Mouse (Mus musculus) lung, embryonic 14.5 days (tissue): ENCODE measurements at regions not wholly inside any gene's neighbourhood (a gene's known extent, or its start where the extent isn't known, plus 50 kb on each side); places are given as distances from the start of the nearest gene placed in this dataset.

Experiments
- ATAC-seq: fragments of 200-750 bp; cut with Nextera tagmentation; 2 replicates; pipeline ENCODE4 v1.8.0; 2017; ENCODE audit warnings: mild to moderate bottlenecking, moderate TSS enrichment, moderate library complexity; ENCODE audit not compliant: insufficient read depth
- DNase-seq: peaks from one replicate; pipeline ENCODE4 v3.0.0-alpha.2; 2015
- H3K27ac ChIP-seq: fragments of 300-500 bp; sonication (generic); 2 replicates; pipeline ENCODE4 v1.5.1; 2014; ENCODE audit warnings: low read depth, mild to moderate bottlenecking, moderate library complexity
- H3K27me3 ChIP-seq: fragments of 300-500 bp; sonication (generic); 2 replicates; pipeline ENCODE4 v1.6.1; 2014; ENCODE audit warnings: low read length, control low read depth; ENCODE audit not compliant: insufficient read depth
- H3K36me3 ChIP-seq: fragments of 300-500 bp; sonication (generic); 2 replicates; pipeline ENCODE4 v1.6.1; 2014; ENCODE audit warnings: control low read depth; ENCODE audit not compliant: insufficient read depth
- H3K4me1 ChIP-seq: fragments of 300-500 bp; sonication (generic); 2 replicates; pipeline ENCODE4 v1.6.1; 2014; ENCODE audit warnings: antibody characterized with exemption, control low read depth; ENCODE audit not compliant: insufficient read depth
- H3K4me2 ChIP-seq: fragments of 300-500 bp; sonication (generic); 2 replicates; pipeline ENCODE4 v1.6.1; 2014; ENCODE audit warnings: mild to moderate bottlenecking
- H3K4me3 ChIP-seq: fragments of 300-500 bp; sonication (generic); 2 replicates; pipeline ENCODE4 v1.5.1; 2014; ENCODE audit warnings: low read depth, low read length
- H3K9ac ChIP-seq: fragments of 300-500 bp; sonication (generic); 2 replicates; pipeline ENCODE4 v1.6.1; 2014
- H3K9me3 ChIP-seq: fragments of 300-500 bp; sonication (generic); 2 replicates; pipeline ENCODE4 v1.6.1; 2016; ENCODE audit warnings: low read depth, low read length, control low read depth
- CTCF ChIP-seq: IDR thresholded peaks from 2 replicates; pipeline ENCODE4 v1.5.1; 2016; ENCODE audit warnings: antibody characterized with exemption, low read depth
- WGBS: fragments of 180-500 bp; shearing (Covaris S2); extraction: QIAGEN DNeasy Blood & Tissue Kit; methylation state at CpG from one replicate; pipeline ENCODE4 v1.1.7; 2014; 5-methylcytosine and 5-hydroxymethylcytosine counted together

DNA sequence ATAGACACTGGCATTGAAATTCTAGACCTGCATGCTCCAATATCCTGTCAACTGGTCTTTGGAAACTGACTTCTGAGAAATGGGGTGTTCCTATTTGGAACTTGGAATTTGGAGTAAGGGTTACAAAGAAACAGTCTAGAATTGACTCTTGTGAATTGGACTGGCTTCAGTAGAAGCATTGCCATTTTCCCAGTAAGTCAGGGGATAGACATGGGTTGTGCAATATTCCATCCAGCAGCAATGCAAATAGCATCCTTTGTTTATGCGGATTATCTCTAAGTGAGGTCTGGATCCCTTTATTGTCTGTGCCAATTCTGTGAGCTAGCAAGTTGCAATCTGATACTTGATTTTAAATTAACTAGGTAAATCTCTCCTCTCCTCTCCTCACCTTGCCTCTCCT is 651.5 kb upstream of the Fam160b2 start:
- H3K9me3 ChIP-seq: no peaks in the 10 kb centered on the region
- ATAC-seq (no peak), DNase-seq (peak; percentile 19)
- no peak for TF ChIP-seq CTCF
- H3K9ac ChIP-seq: no peak overlapping the region
- WGBS: 84% methylated on average over 1 of the region's 1 CpGs
- no peaks in the 10 kb centered on the region for H3K36me3 ChIP-seq
- no peak overlapping the region for H3K27ac ChIP-seq
- no peak overlapping the region for H3K4me2 ChIP-seq
- no peaks in the 10 kb centered on the region for H3K27me3 ChIP-seq
- no peak overlapping the region for H3K4me3 ChIP-seq
- H3K4me1 ChIP-seq: no peaks in the 10 kb centered on the region

- WGBS: 37% methylated on average over 7 of the region's 7 CpGs
- H3K27ac ChIP-seq: no peak overlapping the region
- H3K4me3 ChIP-seq: no peak overlapping the region
- TF ChIP-seq CTCF: no peak
- H3K4me1 ChIP-seq: no peaks in the 10 kb centered on the region
- ATAC-seq (peak; percentile 40; the same call in 1 of the 2 replicates), DNase-seq (peak; percentile 34)
- H3K36me3 ChIP-seq: no peaks in the 10 kb centered on the region
- no peak overlapping the region for H3K9ac ChIP-seq
- no peak overlapping the region for H3K4me2 ChIP-seq
- no peaks in the 10 kb centered on the region for H3K9me3 ChIP-seq
- no peaks in the 10 kb centered on the region for H3K27me3 ChIP-seq
Observed at GRCm38 (mm10) chr14:71249387-71249965, 649.8 kb upstream of the Fam160b2 start.

GRCm38 (mm10) chr14:71248534-71248933 is 648.9 kb upstream of the Fam160b2 start:
- no peak for TF ChIP-seq CTCF
- peak; percentile 37 for DNase-seq

DNA sequence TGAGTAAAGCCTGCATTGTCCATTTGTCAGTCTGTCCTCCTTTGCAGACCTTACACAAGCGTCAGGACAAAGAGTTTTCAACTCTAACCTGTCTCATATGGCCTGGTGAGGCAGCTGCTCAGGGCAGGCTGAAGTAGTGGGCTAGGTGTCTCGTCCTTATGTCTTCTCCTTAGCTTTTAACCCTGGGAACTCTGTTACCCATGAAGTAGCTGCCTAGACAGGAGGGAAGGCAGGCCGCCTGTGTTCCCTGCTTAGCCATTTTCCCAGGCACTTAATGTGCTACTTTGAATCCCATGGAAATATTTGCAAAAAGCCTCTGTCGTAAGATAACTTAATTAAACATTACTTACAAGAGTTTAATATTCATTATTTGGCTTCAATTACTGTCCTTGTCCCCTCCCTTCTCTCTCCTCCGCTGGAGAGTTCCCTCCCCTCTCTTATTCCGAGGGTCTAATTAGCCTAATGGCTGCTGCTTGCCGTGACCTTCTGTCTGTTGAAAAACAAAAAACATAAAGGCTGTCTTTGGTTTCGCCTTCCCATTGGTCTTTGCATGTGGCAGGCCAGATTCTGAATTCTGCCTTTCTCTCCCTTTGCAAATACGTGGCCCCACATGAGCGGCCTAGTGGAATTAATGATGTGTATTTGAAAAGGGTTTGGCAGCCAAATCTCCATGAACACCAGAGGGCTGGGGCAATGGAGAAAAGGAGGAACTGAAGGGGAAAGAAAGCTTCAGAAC is 642.2 kb upstream of the Fam160b2 start:
- Histone ChIP-seq H3K9me3 (no peaks in the 10 kb centered on the region), H3K27ac (no peak overlapping the region), H3K9ac (no peak overlapping the region), H3K4me3 (no peak overlapping the region), H3K4me2 (no peak overlapping the region), H3K36me3 (no peaks in the 10 kb centered on the region), H3K27me3 (no peaks in the 10 kb centered on the region), H3K4me1 (no peaks in the 10 kb centered on the region)
- WGBS: 35% methylated on average over 10 of the region's 10 CpGs
- DNase-seq (peak; percentile 66), ATAC-seq (0 out of 2 replicates have a peak, but pooled peaks have one; percentile 41)
- TF ChIP-seq CTCF: no peak

More at GRCm38 (mm10) chr14:71248534-71248933, 648.9 kb upstream of the Fam160b2 start:
- Histone ChIP-seq H3K4me3 (no peak overlapping the region), H3K27ac (no peak overlapping the region), H3K9ac (no peak overlapping the region), H3K4me2 (no peak overlapping the region), H3K36me3 (no peaks in the 10 kb centered on the region), H3K9me3 (no peaks in the 10 kb centered on the region), H3K27me3 (no peaks in the 10 kb centered on the region), H3K4me1 (no peaks in the 10 kb centered on the region)
- WGBS: 69% methylated on average over 2 of the region's 2 CpGs
- ATAC-seq: peak; percentile 52; the same call in 1 of the 2 replicates

DNA sequence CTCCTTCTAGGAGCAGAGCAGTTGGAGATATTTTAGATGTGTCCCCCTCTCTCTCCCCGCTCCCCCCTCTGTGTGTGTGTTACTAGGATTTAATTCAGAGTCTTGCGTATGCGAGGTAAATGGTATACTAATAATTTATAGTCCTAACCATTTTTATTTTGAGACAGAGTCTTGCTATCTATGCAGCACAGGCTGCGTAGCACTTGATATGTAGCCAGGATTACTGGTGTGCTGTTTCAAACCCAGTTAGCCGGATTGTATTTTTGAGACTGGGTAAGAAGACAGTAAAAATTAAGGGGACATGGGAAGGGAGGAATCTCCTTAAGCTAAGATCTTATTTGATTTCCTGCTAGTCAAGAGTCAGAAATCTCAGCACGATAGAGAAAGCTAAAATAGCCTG is 636.6 kb upstream of the Fam160b2 start:
- Histone ChIP-seq H3K36me3 (no peaks in the 10 kb centered on the region), H3K9me3 (no peaks in the 10 kb centered on the region), H3K9ac (no peak overlapping the region), H3K27ac (no peak overlapping the region), H3K4me1 (no peaks in the 10 kb centered on the region), H3K4me3 (no peak overlapping the region), H3K27me3 (no peaks in the 10 kb centered on the region), H3K4me2 (no peak overlapping the region)
- no peak for ATAC-seq
- no peak for TF ChIP-seq CTCF
- WGBS: 77% methylated on average over 6 of the region's 6 CpGs
- DNase-seq: no peak

DNA sequence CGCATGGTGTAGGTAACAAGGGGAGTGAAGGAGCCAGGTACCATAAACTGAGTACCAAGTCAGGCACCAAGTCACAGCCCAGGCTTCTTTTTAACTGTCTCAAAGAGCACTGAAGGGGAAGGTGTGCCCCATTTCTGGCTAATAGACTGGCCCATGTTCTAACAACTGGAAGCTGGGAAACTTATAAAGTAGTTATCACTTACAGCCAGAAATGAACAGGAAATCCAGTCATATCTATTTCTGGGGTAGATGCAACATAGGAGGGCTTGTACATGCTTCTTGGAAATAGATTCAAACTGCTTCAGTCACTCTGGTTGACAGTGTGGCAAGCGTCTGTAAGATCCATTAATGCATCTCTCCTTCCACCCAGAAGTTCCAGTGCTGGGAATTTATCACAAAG is 635.3 kb upstream of the Fam160b2 start:
- no peaks in the 10 kb centered on the region for H3K36me3 ChIP-seq
- 71% methylated on average over 2 of the region's 2 CpGs for whole genome bisulfite sequencing
- no peaks in the 10 kb centered on the region for H3K9me3 ChIP-seq
- no peaks in the 10 kb centered on the region for H3K4me1 ChIP-seq
- no peak overlapping the region for H3K27ac ChIP-seq
- no peaks in the 10 kb centered on the region for H3K27me3 ChIP-seq
- no peak for DNase-seq
- no peak overlapping the region for H3K9ac ChIP-seq
- ATAC-seq: no peak
- TF ChIP-seq CTCF: no peak
- H3K4me3 ChIP-seq: no peak overlapping the region
- H3K4me2 ChIP-seq: no peak overlapping the region

- no peaks in the 10 kb centered on the region for H3K27me3 ChIP-seq
- no peak overlapping the region for H3K4me2 ChIP-seq
- no peak overlapping the region for H3K4me3 ChIP-seq
- H3K9ac ChIP-seq: no peak overlapping the region
- no peak overlapping the region for H3K27ac ChIP-seq
- no peak for TF ChIP-seq CTCF
- 36% methylated on average over 2 of the region's 2 CpGs for WGBS
- no peaks in the 10 kb centered on the region for H3K9me3 ChIP-seq
- DNase-seq (peak; percentile 24), ATAC-seq (no peak)
- no peaks in the 10 kb centered on the region for H3K36me3 ChIP-seq
- no peaks in the 10 kb centered on the region for H3K4me1 ChIP-seq
Observed at GRCm38 (mm10) chr14:71234276-71234675, 634.6 kb upstream of the Fam160b2 start.
